Mouse (Mus musculus) embryo, embryonic 9.5 days (tissue): ENCODE data around the gene Rab43.
"Not testable (repeated sequence)": the region's sequence is repeated elsewhere in the genome, so short reads cannot be mapped to it uniquely, and the experiment has no call there.

Experiments used
- DNase-seq: peaks from one replicate; pipeline ENCODE4 v3.0.0-alpha.2; 2017; ENCODE audit errors: extremely low spot score

Gene Rab43

DNA sequence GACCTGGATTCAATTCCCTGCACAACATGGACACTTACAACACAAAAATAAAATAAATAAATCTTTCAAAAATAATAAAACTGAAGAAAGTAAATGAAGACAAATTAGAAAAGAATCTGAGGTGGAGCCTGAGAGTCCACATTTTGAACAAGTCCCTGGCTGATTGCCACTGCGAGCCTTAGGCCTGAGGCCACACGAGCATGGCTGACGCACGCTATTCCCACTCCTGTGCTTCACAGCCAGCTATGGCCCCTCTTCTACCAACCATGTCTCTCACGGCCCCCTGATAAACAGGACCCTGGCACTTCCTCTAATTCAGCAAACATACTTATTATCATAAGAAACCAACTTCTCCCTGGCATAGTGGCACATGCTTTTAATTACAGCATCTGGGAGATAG, 25.3 kb downstream of the Rab43 start:
- DNase-seq = no peak

DNA sequence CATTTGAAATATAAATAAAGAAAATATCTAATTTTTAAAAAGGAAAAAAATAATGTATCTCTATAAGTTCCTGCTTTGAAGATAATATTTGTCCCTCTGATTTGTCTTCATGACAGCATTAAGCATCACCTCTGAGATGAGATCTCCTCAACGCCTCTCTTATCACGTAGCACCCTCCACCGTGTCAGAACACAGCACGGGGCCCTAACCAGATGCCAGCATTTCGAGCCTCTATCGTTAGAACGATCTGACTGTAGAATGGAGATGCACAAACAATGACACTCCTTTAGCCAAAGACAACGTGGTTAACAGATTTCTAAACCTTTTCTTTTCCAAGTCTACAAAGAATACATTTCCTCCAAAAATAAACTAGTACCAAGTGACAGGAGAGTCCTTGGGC, 27.9 kb downstream of the Rab43 start:
- no peak for DNase-seq

- no peak for DNase-seq
These were observed 31.2 kb downstream of the Rab43 start for GRCm38 (mm10) chr6:87780546-87781301.

- DNase-seq = no peak
These were observed 32.5 kb downstream of the Rab43 start for GRCm38 (mm10) chr6:87779174-87780165.

GRCm38 (mm10) chr6:87778294-87779173, 33.4 kb downstream of the Rab43 start:
- DNase-seq = no peak

DNA sequence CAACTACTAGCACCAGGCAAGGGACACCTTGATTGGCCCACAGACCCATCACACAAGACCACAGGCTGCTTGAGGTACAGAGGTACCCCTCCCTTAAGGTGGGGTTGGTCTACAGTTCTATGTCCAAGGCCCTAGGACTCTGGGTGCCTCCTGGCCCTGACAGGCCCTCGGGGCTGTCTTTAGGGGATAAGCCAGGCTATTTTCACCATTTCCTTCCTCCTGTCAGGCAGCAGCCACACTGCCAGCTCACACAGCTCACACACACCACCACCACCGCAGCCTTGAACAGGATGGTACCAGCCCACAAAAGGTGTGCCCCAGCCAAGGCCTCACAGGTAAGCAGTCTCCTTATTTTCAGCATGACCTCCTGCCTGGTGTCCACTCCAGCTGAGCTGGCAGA, 34.1 kb downstream of the Rab43 start, which contains the start of gene Gp9:
Gene Gp9 (plus strand): TSS at position 231 of the 400 bp plus-strand sequence.
- DNase-seq = no peak

- DNase-seq = no peak
These were observed 35.3 kb downstream of the Rab43 start for GRCm38 (mm10) chr6:87776663-87777062.

DNA sequence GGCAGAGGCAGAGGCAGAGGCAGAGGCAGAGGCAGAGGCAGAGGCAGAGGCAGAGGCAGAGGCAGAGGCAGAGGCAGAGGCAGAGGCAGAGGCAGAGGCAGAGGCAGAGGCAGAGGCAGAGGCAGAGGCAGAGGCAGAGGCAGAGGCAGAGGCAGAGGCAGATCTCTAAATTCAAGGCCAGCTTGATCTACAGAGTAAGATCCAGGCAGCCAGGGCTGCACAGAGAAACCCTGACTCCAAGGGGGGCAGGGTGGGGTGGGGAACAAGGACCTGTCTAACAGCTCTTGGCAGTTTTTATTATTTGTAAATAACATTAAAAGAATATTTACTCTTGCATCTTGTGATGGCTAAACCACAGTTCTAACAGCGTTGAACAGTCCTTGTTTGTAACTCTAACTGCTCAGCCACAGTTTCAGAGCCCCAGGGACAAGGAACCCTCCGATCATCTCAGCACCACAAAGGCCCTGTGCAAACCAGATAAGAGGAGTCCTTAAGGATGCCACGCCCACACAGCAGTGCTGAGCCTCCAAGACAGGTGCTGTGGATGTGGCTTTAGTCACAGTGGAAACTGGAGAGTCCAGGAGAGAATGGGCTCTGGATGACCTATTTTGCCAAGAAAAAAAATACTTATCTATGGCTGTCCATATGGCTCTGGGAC, 36.2 kb downstream of the Rab43 start:
- DNase-seq = no peak

- no peak for DNase-seq
These were observed 37.1 kb downstream of the Rab43 start for GRCm38 (mm10) chr6:87774909-87775308.

DNA sequence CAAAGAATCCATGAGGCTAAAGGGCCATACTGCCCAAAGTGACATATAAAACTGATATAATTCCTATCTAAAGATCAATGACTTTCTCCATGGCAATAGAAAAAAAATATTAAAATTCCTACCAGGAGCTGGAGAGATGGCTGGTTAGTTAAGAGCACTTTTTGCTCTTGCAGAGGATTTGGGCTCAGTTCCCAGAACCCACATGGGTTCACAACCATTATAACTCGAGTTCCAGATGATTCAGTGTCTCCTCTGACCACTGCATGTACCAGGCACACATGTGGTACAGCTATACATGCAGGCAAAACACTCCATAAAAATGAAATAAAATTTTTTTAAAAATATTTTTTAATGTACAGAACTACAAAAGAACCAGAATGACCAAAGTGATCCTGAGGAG, 37.5 kb downstream of the Rab43 start:
- no peak for DNase-seq

- DNase-seq = no peak
These were observed 41.3 kb downstream of the Rab43 start for GRCm38 (mm10) chr6:87770626-87771025.

DNA sequence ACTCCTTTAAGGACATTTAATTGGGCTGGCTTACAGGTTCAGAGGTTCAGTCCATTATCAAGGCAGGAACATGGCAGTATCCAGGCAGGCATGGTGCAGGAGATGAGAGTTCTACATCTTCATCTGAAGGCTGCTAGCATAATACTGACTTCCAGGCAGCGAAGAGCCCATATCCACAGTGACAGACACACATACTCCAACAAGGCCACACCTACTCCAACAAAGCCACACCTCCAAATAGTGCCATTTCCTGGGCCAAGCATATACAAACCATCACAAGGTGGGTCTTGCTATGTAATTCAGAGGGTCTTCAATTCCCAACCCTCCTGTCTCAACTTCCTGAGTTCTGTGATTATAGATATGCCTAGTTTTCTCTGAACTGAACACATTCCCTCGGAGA, 47.7 kb downstream of the Rab43 start:
- DNase-seq = not testable (repeated sequence)

DNA sequence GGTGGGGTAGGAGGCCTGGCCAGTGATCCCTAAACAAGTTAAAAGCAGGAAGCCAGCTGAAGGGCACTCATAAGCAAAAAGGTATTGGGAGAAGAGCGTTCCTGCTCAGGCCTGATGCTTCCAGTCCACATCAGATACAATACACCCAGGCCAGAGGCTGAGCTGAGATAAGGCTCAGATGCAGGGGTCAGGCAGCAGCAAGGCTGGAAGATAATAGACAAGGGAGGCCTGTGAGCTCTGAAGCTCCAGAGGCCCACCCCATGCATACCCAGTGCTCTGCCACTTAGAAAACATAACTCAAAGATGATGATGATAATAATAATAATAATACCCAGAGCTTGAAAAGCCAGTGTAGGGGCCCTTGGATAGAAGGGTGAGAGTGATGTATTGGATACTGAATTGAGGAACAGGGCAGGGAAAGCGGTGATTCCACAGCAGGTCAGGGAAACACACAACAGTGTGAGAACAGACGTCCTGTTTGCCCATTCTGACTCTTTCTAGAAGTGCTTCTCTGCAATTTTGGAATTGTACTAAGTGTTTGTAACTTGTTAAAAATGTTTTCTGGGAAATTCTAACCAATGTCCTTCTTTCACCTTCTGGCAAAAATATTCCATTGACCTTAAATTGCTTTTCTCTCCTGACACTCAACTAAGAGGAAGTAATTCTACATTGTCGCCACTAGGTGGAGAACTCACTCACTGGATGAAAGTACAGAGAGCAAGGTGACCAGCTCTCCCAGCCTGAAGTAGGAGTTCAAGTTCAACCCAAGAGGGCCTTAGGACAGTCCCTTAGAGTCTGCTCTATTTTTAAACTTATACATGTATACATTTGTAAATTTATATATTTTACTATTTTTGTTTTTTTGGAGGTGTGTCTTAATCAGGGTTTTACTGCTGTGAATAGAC, 48.3 kb downstream of the Rab43 start:
- no peak for DNase-seq

DNA sequence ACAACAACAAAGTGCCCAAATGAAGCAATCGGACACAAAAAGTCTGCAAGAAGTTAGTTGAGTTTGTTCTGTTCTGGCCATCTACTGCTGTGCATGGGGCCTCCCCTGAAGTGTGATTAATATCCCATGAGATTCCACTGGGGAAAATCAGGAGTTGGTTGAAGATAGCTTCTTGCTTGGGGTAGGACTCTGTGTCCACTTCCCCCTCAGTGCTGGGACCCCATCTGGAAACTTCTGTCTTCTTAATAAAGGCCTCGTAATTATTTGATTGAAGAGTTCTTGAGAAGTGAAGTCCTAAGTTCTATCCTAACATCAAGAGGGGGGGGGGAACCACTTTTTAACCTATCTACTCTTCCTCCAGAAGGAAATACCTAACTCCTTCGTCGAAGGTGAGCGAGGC, 49.8 kb downstream of the Rab43 start:
- no peak for DNase-seq

- DNase-seq = no peak
These were observed 52.1 kb downstream of the Rab43 start for GRCm38 (mm10) chr6:87759850-87760249.

DNA sequence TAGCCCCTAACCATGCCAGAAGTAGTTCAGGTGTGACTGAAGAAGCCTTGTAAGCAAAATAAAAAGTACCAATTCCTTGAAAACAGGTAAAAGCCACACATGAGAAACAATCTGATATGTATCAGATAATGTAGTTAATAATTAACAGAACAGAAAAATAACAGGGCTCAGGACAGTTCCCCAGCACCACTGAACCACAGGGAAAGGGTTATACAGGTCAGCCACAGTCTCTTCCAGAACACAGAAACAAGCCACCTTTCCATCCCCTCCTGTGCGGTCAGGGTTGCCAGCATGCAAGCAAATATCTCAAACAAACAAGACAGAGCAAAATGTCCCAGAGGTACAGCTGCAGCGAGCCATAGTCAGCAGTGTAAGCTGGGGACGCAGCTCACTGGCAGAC, 52.6 kb downstream of the Rab43 start:
- no peak for DNase-seq

DNA sequence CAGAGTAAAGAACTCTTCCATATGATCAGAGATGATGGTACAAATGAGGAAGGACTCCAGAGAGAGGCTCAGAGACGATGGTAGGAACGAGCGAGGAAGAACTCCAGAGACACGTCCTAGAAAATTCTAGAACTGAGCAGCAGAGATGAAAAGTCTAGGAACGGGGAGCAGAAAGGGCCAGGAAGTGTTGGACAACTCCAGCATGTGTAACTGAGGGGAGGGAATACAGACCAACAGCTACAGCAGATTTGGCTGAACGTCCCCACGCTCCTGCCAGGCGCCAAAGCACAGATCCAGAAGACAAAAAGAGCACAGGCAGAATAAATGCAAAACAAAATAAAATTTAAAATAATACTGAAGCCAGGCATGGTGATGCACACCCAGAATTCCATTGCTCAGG, 55.1 kb downstream of the Rab43 start:
- no peak for DNase-seq

DNA sequence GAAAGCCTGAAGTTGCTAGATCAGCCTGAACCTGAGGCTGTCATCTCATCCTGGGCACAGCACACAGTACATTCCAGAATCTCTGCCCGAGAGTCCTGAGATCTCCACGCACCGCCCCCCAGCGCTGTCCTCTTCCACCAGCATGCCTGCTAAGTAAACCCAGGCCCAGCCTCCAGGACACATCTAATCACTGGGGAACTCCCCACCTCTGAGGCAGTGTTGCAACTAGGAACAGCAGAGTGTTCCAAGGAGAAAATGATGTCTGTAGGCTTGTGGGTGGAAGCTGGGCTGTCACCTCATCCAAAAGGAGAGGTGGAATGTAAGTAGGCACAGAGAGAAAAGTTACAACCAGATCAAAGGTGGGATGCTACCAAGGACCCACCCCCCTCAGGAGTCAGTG, 56.8 kb downstream of the Rab43 start:
- DNase-seq = no peak

DNA sequence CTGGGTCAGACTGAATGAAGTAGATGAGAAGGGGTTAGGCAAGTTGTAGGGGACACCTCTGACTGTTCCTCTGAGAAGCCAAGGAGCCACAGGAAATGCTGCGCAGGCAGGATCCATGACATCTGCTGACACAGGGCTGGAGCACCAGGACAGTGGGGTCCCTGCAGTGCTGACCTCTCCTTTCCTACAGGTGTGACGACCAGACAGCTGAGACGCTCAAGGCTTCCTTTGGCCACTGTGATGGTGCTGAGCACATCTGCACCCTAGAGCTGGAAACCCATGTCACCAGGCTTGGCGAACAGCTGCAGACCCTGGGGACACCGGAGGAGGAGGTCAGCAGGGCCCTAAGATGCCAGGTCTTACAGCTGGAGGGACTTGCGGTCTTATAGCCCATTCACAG, 60.4 kb downstream of the Rab43 start:
- no peak for DNase-seq
